Mouse (Mus musculus) yolk sac, embryonic 10.5 days (tissue): ENCODE results near the gene Papola.

Source experiments
- DNase-seq: peaks from one replicate; pipeline ENCODE4 v3.0.0-alpha.2; 2017; ENCODE audit warnings: low spot score

Gene Papola

GRCm38 (mm10) chr12:105784196-105784999 is at the start of gene Papola:
TSS of gene Papola (plus strand) at chr12:105784694.
- peak; percentile 93 for DNase-seq

DNA sequence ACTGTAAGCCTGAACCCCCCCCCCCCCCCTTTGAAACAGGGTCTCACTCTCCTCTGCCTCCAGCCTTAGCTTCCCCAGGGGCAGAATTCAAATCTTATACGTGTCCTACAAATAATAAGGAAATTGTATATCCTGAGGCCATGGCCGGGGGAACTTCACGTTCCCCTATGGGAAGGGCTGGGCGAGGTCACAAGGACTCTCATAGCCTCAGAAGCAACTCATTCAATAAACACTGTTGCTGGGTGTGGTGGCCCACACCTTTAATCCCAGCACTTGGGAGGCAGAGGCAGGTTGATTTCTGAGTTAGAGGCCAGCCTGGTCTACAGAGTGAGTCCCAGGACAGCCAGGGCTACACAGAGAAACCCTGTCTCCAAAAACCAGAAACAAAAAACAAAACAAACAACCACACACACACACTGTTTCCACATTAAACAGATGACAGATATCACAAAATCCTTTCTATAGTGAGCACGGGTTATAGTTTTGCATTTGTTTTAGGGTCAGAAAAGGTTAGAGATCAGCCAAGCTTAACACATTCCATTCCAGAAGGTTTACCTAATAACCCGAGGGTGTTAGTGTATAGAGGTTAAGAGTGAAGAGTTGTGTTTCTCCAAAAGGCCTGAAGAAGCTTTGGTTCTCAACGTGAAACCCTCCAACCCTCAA is 49.1 kb upstream of the Papola start:
- DNase-seq, result no peak

GRCm38 (mm10) chr12:105735889-105736251 is 48.6 kb upstream of the Papola start:
- peak; percentile 40 for DNase-seq

DNA sequence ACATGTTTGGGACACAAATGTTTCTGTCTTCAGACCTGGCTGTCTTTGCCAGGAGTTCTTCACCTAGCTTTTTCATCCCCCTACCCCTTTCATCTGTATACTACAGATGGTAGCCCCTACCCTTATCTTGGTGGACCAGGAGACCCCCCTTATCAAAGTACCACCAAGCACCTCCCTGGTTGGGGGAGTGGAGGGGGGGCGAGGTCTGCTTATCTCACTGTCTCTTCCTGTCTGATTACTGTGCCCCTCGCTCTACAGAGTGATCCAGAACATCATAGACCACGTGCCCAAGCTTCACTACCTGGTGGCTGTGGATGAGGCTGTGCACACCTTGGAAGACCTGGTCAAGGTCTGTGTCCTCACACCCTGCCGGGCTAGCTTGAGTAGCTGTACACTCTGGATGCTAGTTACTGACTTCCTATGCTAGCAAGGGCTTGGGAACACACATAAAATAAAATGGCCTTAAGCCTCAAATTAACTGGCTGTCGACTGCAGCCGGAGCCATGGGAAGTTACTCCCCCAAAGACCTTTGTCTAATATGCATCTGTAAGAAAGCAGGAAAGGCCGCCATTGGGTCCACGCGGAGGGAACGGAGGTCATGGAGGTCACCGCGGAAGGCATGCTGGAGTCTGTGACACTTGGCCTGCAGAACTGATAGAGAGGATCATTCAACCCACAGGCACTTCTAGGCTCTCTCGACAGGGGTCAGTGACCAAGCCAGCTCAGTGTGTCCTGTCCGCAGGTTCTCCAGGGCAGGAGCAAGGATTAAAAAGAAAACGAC is 46.0 kb upstream of the Papola start:
- DNase-seq, result no peak

DNA sequence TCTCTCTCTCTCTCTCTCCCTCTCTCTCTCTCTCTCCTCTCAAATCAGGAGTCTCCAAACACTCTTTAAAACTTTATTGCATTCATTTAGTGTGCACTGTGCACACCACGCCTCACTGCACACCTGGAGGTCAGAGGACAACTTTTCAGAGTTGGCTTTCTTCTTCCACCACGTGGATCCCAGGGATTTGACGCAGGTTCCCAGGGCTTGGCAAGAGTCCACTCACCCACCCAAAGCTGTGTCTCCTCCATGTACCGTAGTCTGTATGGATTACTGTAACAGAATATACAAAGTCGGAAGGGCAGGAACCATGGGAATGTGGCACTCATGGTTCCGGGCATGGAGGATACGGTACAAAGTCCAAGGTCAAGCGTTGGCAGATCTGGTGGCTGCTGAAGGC is 44.8 kb upstream of the Papola start:
- no peak for DNase-seq

DNA sequence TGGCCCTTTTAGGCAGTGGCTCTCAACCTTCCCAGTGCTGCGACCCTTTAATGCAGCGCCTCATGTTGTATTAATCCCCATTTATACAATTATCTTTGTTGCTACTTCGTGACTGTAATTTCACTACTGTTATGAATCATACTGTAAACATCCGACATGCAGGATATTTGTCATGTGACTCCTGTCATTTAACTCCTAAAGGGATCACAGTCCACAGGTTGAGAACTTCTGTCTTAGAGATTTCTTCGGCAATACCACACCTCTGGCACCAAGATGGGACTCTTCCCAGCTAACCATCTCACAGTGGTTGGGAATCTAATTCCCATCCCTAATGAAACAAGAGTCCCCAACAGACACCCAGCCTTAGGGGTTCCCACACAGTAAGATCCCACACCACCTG is 36.4 kb upstream of the Papola start:
- DNase-seq, result no peak

- DNase-seq, result peak; percentile 81
These were observed 30.7 kb upstream of the Papola start for GRCm38 (mm10) chr12:105753813-105754212.

DNA sequence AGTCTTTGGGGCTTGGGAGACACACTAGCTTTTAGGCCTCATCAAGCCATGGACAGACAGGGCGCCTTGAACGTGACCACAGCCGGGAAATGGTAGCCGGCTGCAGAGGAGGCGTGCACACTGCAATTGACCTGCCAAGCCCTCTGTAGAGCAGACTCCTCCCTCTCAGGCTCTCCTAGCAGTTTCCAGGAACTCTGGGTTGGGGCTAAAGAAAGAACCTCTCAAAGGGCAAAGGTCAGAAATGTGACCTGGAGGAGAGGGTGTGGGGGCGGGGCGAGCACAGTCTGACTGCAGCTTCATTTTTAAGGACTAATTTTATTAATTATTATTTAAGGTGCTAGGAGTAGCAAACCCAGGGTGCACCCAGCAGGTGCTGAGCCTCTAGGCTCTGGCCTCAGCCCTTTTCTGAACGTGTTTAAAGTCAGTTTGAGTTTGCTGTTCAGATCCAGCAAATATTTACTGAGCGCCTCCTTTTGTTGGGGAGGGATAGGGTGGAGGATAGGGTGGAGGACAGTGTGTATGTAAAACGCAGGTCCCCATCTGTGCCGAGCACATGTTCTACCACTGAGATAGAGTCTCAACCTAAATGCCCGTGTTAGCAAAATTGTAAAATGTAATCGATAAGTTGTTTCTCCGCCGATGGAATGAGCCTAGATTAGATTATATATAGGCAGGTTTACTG is 26.5 kb upstream of the Papola start:
- DNase-seq, result peak; percentile 91

DNA sequence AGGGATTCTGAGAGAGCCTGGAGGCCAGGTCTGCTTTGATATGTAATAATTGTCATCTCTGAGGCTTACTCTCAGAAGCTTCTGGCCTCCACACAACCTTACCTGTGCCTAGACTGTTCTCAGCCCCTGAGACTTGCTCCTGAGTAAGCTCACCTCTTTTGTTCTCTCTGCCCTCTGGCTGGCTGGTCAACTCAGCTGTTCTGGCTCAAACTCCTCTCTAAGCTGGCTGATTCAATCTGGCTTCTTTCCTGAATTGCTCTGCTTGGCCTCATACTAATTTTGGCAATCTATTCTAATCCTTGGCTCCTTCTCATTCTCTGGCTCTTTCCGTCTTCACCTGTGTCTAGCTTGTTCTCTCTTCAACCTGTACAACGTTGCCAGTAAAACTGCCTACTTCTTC is 25.6 kb upstream of the Papola start:
- DNase-seq, result no peak

DNA sequence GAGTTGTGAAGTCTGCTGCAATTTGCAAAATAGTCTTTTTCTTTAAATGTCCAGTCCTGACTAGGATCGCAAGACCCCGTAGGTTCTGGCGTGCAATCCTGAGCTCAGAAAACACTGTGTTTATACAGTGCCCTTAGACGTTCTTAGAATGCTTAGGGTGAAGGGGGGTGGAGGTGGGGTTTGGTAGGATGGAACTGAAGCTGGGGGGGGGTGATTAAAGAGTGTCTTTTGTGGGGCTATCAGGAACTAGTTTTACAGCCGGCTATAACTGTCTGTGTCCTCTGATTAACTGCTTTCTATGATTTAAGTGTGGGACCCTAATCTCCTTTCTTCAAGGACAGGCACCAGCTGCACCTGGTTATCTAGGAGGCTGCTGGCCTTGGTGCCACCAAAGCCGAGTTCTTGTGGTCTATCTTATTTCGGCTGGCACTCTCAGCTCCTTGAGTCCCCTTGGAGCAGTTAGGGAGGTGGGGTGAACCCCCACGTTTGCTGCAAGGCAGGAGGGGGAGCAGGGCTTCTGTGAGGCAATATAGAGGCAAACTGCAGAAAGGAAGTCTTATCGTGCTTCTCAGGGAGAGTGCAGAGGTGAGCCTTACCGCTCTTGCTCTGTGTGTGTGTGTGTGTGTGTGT is 24.5 kb upstream of the Papola start:
- peak; percentile 46 for DNase-seq

GRCm38 (mm10) chr12:105761171-105761570 is 23.3 kb upstream of the Papola start:
- DNase-seq, result no peak

GRCm38 (mm10) chr12:105761629-105762028 is 22.9 kb upstream of the Papola start:
- DNase-seq, result no peak

- DNase-seq, result no peak
These were observed 14.8 kb upstream of the Papola start for GRCm38 (mm10) chr12:105769700-105770099.

DNA sequence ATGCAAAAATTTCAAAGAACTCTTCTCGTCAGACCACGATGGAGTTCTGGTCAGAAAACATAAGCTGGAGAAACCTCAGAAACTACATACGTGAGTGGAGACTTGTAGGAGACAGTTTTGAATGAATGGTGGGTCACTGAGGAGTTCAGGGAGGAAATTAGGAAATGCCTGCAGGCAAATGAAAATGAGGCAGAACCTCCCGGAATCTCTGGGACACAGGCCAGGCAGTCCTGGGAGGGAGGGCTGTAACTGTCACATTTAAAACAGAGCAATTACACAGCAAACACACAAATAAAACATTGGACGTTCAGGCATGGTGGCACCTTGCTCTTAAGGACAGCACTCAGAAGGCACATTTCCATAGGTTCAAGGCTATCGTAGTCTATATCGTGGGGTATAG is 9.6 kb upstream of the Papola start:
- no peak for DNase-seq

DNA sequence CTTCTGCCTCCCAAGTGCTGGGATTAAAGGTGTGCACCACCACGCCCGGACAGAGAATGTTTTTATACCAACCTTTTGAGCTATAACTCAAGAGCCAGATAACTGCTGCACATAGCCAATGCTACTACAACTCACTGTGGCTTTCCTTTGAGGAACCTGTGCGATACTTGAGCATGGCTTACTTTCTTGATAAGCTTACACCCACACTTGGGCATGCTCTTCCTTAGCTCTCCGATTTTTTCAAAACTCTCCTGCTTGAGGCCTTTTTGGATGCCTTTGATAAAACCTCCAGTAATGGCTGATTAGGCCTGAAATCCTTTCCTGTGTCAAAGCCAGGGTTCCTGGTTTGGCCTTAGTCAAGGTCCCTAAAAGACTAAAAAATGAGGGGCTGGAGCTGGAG is 6.8 kb upstream of the Papola start:
- no peak for DNase-seq

DNA sequence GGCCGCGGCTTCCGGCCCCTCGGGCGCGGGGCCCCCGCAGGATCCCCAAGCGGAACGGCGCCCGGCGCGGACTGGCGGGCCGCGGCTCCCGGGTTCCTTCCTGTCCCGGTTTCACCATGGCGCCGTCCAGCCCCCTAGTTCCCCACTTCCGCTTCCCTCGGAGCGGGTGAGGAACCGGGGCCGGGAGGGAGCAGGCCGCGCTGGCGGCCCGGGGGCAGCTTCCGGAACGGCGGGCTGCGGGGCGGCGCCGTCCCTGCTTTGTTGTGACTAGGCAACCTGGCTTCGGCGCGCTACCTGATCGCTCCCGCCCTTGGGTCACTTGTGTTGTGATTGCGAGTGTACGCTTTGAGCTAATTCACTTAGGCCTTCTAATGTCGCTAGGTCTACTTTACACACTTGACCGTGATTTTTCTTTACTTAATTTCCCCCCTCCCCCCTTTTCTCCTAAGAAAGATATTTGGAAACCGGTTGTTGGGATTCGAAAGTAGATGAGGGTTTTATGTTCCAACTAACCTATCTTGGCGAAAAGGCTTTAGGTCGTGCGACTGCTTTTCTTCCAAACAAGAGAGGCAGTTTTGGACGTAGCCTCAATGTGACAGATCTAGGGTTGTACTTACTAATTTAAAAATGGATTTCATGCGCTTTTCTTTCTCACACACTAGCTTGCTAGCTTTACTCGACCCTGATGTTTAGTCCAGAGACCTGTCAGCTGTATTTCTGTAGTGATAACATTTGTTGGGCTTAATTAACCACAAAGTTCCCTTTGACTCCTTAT is 693 bp downstream of the Papola start:
- no peak for DNase-seq

DNA sequence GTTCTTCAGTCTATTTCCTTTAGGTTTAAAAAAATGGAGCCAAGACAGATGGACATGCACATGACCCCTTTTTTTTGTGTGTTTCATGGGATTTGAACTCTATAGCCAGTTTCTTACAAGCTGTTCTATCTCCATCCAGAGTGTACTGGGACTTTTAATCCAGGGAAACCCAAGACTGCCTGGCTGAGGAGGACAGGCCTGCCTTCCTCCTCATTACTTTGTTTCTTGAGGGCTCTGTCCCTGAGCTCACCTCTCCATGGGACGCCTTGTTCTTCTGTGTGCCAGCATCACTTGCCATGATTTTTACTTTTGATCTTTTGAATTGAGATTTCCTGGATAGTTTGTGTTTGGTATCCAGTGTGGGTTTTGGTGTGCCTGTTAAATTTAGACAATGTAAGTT is 1.6 kb downstream of the Papola start:
- no peak for DNase-seq

- no peak for DNase-seq
These were observed 3.1 kb downstream of the Papola start for GRCm38 (mm10) chr12:105787626-105788025.

DNA sequence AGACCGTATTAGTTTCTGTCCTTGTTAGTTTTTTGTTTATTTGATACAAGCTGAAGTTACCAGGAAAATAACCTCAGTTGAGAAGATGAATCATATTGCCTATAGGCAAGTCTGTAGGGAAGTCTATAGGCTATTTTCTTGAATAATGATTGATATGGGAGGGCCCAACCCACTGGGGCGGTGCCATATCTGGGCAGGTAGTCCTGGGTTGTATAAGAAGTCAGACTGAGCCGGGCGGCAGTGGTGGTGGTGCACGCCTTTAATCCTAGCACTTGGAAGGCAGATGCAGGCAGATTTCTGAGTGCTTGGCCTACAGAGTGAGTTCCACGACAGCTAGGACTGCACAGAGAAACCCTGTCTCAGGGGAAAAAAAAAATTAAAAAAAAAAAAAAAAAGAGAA is 5.4 kb downstream of the Papola start:
- DNase-seq, result no peak

DNA sequence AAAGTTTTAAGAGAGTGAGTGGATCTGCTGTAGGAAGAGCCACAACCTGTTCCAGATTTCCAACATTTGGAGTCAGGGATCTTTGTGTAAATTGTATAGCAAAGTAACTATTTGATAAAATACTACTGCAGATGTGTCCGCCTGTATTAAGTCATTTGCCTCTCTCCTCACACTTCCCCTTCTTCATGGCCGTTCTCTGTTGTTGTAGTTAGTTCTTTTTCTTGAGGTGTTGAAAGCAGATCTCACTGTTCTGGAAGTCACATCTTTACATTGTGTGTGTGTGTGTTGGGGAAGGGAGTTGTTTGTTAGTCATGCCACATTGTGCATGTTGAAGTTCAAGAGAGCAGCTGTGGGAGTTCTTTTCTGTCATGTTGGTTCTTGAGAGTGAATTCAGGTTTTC is 10.4 kb downstream of the Papola start:
- DNase-seq, result no peak

- peak; percentile 32 for DNase-seq
These were observed 13.5 kb downstream of the Papola start for GRCm38 (mm10) chr12:105798001-105798400.
